Mouse (Mus musculus) limb, embryonic 11.5 days (tissue): Measurements from ENCODE around the gene Xpnpep3. TPM values are rescaled to one million over a fixed set of nuclear protein-coding genes. Genes with fewer than 3 reads are reported as not detected.
A peak's percentile ranks its signal among the peaks of the same experiment; 100 is the strongest.

Experiments used
- ATAC-seq: fragments of 200-750 bp; cut with Nextera tagmentation; 2 replicates; pipeline ENCODE4 v1.8.0; 2017; ENCODE audit warnings: low read depth; ENCODE audit not compliant: insufficient number of reproducible peaks, low FRiP score, low TSS enrichment
- DNase-seq: peaks from one replicate; pipeline ENCODE4 v3.0.0-alpha.2; 2015; ENCODE audit warnings: low spot score
- H3K27ac ChIP-seq: fragments of 300-500 bp; sonication (generic); replicated peaks from 2 replicates; pipeline ENCODE4 v1.5.1; 2014; ENCODE audit warnings: low read depth, mild to moderate bottlenecking, low read length
- H3K27me3 ChIP-seq: fragments of 300-500 bp; sonication (generic); 2 replicates; pipeline ENCODE4 v1.6.1; 2014; ENCODE audit warnings: mild to moderate bottlenecking, low read length, mixed read lengths; ENCODE audit not compliant: control insufficient read depth, insufficient read depth
- H3K36me3 ChIP-seq: fragments of 300-500 bp; sonication (generic); 2 replicates; pipeline ENCODE4 v1.6.1; 2014; ENCODE audit warnings: mild to moderate bottlenecking, low read length, moderate library complexity, mixed read lengths; ENCODE audit not compliant: control insufficient read depth, insufficient read depth
- H3K4me1 ChIP-seq: fragments of 300-500 bp; sonication (generic); 2 replicates; pipeline ENCODE4 v1.6.1; 2014; ENCODE audit warnings: low read length, mixed read lengths; ENCODE audit not compliant: control insufficient read depth, insufficient read depth
- H3K4me2 ChIP-seq: fragments of 300-500 bp; sonication (generic); 2 replicates; pipeline ENCODE4 v1.6.1; 2014; ENCODE audit warnings: low read depth, mild to moderate bottlenecking, moderate library complexity; ENCODE audit not compliant: severe bottlenecking
- H3K4me3 ChIP-seq: fragments of 300-500 bp; sonication (generic); 2 replicates; pipeline ENCODE4 v1.5.1; 2014; ENCODE audit warnings: low read depth, low read length
- H3K9ac ChIP-seq: fragments of 300-500 bp; sonication (generic); 2 replicates; pipeline ENCODE4 v1.6.1; 2014; ENCODE audit warnings: mild to moderate bottlenecking, low read length
- H3K9me3 ChIP-seq: fragments of 300-500 bp; sonication (generic); 2 replicates; pipeline ENCODE4 v1.6.1; 2016; ENCODE audit warnings: low read length; ENCODE audit not compliant: control insufficient read depth
- WGBS: fragments of 180-500 bp; shearing (Covaris S2); extraction: QIAGEN DNeasy Blood & Tissue Kit; methylation state at CpG from one replicate; pipeline ENCODE4 v1.1.7; 2014; 5-methylcytosine and 5-hydroxymethylcytosine counted together
- polyA plus RNA-seq: library from polyadenylated mRNA; unstranded; fragments of >200 nt; fragmentation: Nextera tagmentation; extraction: Ambion mirVana; gene quantifications from 2 replicates; pipeline ENCODE4 v1.2.1, GENCODE M21; 2014

Xpnpep3 gene
- polyA plus RNA-seq, 1 experiment from 2014 or later, result 8.6 TPM

DNA sequence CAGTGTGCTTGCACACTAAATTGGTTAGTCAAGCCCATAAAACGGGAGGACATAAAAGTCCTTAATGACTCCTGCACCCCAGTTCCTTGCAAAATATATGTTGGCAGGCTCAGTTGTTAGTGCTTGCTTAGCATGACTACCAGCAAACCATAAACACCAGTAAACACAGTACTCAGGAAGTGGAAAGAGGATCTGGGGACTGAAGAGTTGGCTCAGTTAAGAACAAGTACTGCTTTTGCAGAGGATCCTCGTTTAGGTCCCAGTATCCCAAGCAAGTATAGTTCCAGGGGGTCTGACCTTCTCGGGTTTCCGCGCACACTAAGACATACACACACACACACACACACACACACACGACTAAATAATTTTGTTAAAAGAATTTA is 38.9 kb upstream of the Xpnpep3 start:
- H3K9me3 ChIP-seq, result no peaks in the 10 kb centered on the region
- no peaks in the 10 kb centered on the region for H3K27me3 ChIP-seq
- ATAC-seq (peak; percentile 75; the same call in 1 of the 2 replicates), DNase-seq (no peak)
- peaks cover 2% of the 10 kb centered on the region; the same call in 1 of the 2 replicates for H3K36me3 ChIP-seq
- H3K9ac ChIP-seq, result no peak overlapping the region; the same call in 1 of the 2 replicates
- WGBS, result 33% methylated on average over 6 of the region's 6 CpGs
- peak overlapping the region; percentile 60; the same call in 1 of the 2 replicates for H3K4me3 ChIP-seq
- peak overlapping the region; percentile 74 for H3K4me2 ChIP-seq
- peaks cover 7% of the 10 kb centered on the region; the same call in 1 of the 2 replicates for H3K4me1 ChIP-seq
- H3K27ac ChIP-seq, result peak overlapping the region; percentile 65

DNA sequence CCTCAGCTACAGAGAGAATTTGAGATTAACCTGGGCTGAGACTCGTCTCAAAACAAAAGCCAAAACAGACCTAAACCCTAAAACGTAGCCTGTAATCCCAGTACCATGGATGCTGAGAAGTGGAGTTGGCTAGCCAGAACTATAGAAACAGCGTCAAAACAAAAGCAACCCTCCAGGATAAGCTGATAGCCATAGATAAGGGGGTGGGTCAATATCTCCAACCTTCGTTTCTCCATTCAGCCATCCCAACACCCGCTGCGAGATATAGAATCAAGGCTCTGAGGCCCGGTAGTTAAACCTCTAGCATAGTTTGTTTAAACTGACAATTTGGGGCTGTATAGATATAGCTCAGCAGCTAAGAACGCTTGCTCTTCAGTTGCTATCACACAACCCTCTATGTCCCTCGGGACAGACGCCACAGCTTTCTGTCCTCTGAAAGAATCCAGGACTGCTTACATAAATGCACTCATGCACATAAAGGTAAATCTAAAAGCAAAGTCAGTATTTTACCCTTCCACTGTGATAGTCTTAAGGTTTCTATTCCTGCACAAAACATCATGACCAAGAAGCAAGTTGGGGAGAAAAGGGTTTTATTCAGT is 38.4 kb upstream of the Xpnpep3 start:
- ATAC-seq (no peak), DNase-seq (no peak)
- H3K4me1 ChIP-seq, result peaks cover 7% of the 10 kb centered on the region; the same call in 1 of the 2 replicates
- no peak overlapping the region for H3K9ac ChIP-seq
- H3K36me3 ChIP-seq, result peaks cover 2% of the 10 kb centered on the region; the same call in 1 of the 2 replicates
- H3K9me3 ChIP-seq, result no peaks in the 10 kb centered on the region
- no peaks in the 10 kb centered on the region for H3K27me3 ChIP-seq
- H3K27ac ChIP-seq, result peak overlapping the region; percentile 65
- 44% methylated on average over 10 of the region's 10 CpGs for WGBS
- no peak overlapping the region for H3K4me3 ChIP-seq
- peak overlapping the region; percentile 74; the same call in 1 of the 2 replicates for H3K4me2 ChIP-seq

DNA sequence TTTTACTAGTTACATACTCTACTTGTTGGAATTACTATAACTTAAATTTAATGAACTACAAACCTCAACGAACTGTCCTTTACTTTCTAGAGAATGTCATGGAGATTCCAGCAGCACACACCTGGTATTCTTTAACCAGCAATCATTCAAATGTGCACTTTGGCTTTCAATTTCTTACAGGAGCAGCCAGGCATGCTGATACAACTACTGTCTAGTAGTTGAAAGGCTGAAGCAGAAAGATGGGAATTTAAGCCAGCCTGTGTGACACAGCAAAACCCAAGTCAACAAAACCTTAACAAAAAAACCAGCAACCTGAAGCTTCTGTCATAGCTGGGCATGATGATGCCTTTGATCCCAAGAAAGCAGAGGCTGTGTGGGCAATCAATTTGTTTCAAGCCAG is 37.4 kb upstream of the Xpnpep3 start:
- no peak for DNase-seq
- 72% methylated on average over 1 of the region's 1 CpGs for WGBS
- ATAC-seq, result no peak
- Histone ChIP-seq H3K9ac (no peak overlapping the region), H3K4me3 (no peak overlapping the region), H3K27me3 (no peaks in the 10 kb centered on the region), H3K27ac (no peak overlapping the region), H3K9me3 (no peaks in the 10 kb centered on the region), H3K4me1 (peaks cover 7% of the 10 kb centered on the region; the same call in 1 of the 2 replicates), H3K36me3 (peaks cover 5% of the 10 kb centered on the region; the same call in 1 of the 2 replicates), H3K4me2 (no peak overlapping the region)

DNA sequence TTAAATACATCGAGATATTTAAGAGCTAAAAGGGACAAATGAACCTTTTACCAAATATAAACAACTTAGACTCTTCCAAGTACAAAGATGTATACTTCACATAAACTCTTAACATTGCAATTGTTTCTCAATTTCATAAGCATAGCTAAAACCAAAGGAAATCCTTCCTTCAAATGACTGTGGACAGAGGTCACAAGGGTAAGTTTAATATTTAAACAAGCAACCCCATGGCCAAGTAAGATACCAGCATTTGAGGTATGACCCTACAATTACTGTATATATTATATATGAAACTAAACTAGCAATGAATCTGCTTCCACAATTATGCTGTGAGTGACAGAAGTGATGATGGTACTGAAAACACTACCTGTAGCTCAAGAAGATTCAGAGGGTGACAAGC is 35.7 kb upstream of the Xpnpep3 start:
- no peak for DNase-seq
- H3K4me3 ChIP-seq, result no peak overlapping the region
- no peaks in the 10 kb centered on the region for H3K27me3 ChIP-seq
- no peak overlapping the region for H3K9ac ChIP-seq
- no peak overlapping the region for H3K4me2 ChIP-seq
- H3K36me3 ChIP-seq, result peaks cover 5% of the 10 kb centered on the region; the same call in 1 of the 2 replicates
- 93% methylated on average over 1 of the region's 1 CpGs for WGBS
- no peaks in the 10 kb centered on the region for H3K9me3 ChIP-seq
- H3K4me1 ChIP-seq, result peaks cover 6% of the 10 kb centered on the region; the same call in 1 of the 2 replicates
- no peak for ATAC-seq
- H3K27ac ChIP-seq, result no peak overlapping the region

DNA sequence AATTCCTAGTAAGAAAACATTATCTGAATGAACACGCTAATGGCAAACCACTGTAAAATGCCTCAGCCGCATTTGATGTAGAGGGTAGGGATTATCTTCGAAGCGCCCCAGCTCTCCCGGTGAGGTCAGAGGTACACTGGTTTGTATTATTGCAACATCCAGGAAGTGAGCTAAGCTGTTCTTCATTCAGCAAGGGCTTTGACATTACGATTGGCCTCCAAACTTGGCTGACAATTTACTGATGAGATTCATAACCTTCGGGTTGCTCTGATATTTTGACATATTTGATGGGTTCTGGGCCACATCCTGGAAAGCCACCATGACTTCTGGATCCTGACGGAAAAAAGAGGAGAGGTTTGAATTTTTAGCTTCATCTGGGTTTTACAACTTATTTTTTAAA is 34.7 kb upstream of the Xpnpep3 start:
- Histone ChIP-seq H3K27ac (no peak overlapping the region), H3K27me3 (no peaks in the 10 kb centered on the region), H3K4me3 (no peak overlapping the region), H3K9me3 (no peaks in the 10 kb centered on the region), H3K4me1 (no peaks in the 10 kb centered on the region), H3K4me2 (no peak overlapping the region), H3K9ac (no peak overlapping the region), H3K36me3 (peaks cover 6% of the 10 kb centered on the region; the same call in 1 of the 2 replicates)
- 92% methylated on average over 8 of the region's 8 CpGs for WGBS
- ATAC-seq, result no peak
- DNase-seq, result no peak

DNA sequence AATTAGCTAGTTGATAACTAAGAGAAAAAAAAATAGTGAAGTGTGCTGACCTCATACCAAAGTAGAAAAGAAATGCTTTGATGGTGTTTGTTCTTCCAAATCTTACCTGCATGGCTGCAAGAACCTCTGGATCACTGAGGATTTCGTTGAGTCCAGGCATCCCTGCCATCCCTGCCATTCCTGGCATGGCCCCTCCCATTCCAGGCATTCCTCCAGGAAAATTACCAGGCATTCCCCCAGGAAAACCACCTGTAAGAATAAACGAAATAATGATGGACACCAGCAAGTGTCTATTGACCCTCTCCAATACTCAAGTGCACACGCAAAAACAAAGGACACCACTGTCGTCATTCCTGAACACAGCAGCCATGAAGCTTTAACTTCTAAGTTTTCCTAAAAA is 33.7 kb upstream of the Xpnpep3 start:
- Histone ChIP-seq H3K27ac (no peak overlapping the region), H3K4me3 (no peak overlapping the region), H3K27me3 (no peaks in the 10 kb centered on the region), H3K4me2 (no peak overlapping the region), H3K4me1 (no peaks in the 10 kb centered on the region), H3K9me3 (no peaks in the 10 kb centered on the region), H3K36me3 (peaks cover 7% of the 10 kb centered on the region; the same call in 1 of the 2 replicates), H3K9ac (no peak overlapping the region)
- ATAC-seq (no peak), DNase-seq (no peak)
- 84% methylated on average over 4 of the region's 4 CpGs for WGBS

DNA sequence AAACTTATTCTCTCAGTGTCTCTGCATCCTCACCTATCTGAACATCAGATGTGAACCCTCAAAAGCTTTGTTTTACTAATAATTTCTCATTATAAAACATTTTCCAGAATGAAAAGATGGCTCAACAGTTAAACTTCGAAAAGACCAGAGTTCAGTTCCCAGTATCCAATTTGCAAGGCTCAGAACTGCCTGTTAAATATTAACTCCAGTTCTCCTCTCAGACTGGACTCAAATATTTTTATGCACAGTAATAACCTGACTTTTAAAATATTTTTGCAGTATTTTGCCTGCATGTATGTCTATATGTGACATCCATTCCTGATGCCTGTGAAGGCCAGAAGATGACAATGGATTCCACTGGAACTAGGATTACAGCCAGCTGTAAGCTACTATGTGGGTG is 31.3 kb upstream of the Xpnpep3 start:
- WGBS, result 92% methylated on average over 1 of the region's 1 CpGs
- no peak overlapping the region for H3K4me2 ChIP-seq
- H3K27ac ChIP-seq, result no peak overlapping the region

DNA sequence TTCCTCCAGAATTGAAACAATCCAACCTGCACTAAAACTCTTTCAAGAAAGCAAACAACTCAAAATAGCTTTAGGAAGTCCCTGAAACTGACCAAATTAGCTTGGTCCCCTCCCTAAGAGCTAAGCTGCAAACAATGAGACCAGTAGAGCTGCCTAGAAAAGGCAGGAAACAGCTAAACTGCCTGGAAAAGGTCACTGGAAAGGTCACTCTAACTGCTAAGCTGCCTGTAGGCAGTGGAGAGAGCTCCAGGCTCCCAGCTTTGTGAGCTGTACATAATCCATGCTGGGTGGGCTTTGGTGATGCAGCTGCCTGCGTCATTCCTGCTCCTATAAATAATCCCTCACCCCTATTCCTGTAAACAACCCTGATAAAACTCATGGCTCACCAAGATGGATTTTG is 29.6 kb upstream of the Xpnpep3 start:
- no peaks in the 10 kb centered on the region for H3K4me1 ChIP-seq
- no peak overlapping the region for H3K27ac ChIP-seq
- H3K27me3 ChIP-seq, result no peaks in the 10 kb centered on the region
- H3K36me3 ChIP-seq, result peaks cover 15% of the 10 kb centered on the region
- DNase-seq, result no peak
- no peak overlapping the region for H3K4me2 ChIP-seq
- no peaks in the 10 kb centered on the region for H3K9me3 ChIP-seq
- H3K4me3 ChIP-seq, result no peak overlapping the region
- 76% methylated on average over 1 of the region's 1 CpGs for WGBS
- no peak for ATAC-seq
- H3K9ac ChIP-seq, result no peak overlapping the region

More for the DNA sequence above, 31.3 kb upstream of the Xpnpep3 start:
- no peak for DNase-seq
- H3K36me3 ChIP-seq, result peaks cover 15% of the 10 kb centered on the region
- H3K27me3 ChIP-seq, result no peaks in the 10 kb centered on the region
- H3K4me1 ChIP-seq, result no peaks in the 10 kb centered on the region
- H3K4me3 ChIP-seq, result no peak overlapping the region
- no peaks in the 10 kb centered on the region for H3K9me3 ChIP-seq
- ATAC-seq, result no peak
- H3K9ac ChIP-seq, result no peak overlapping the region

DNA sequence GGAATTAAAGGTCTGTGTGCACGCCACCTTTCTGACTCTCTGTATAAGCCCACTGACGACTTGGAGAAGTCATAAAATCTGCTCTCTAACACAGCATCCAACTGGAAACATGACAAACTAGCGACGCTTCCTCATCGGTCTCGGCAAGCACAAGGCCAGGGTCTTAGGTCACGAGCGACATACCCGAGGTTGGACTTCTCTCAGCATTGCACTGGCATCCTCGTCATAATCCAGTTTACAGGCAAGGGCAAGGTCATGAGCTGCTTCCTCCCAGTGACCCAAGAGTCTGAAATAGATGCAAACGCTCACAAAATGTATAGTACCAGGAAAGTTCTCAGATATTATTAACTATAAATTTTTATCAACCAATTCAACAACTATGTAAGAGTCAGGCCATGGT is 25.3 kb upstream of the Xpnpep3 start:
- Histone ChIP-seq H3K9me3 (no peaks in the 10 kb centered on the region), H3K36me3 (peaks cover 15% of the 10 kb centered on the region), H3K27ac (no peak overlapping the region), H3K4me3 (no peak overlapping the region), H3K4me1 (no peaks in the 10 kb centered on the region), H3K9ac (no peak overlapping the region), H3K27me3 (no peaks in the 10 kb centered on the region), H3K4me2 (no peak overlapping the region)
- no peak for ATAC-seq
- 92% methylated on average over 11 of the region's 11 CpGs for WGBS
- DNase-seq, result no peak
